In the genomic region with DNA sequence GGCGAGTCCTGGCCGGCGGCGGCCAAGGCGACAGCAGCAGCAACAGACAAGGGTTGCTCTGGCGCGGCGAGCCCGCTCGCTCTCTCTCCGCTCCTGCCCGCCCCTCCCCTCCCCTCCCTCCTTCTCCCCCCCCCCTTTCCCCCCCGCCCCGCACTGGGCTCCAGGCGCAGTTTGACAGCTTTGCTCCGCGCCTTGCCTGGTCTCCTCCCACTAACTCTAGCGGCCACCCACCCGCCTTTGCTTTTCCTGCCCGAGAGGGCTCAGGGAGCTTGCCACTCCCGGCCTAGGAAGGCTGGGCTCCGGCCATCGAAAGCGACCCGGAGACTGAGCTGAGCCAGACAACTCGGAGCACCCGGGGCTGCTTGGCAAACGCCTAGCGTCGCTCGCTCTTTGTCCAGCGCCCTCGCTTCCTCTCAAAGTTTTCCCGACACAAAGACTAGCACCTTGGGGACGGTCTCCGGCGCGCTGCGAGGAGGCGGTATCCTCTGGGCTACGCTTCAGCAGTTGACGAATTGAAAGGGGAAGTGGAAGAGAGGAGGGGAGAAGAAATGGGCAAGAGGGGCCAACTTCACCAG, we compare ENCODE assay signal across 9 mouse cellular contexts. TPM values are rescaled to one million over a fixed set of nuclear protein-coding genes. Genes with fewer than 3 reads are reported as not detected.
DNase-seq lines count a peak whose midpoint lies in the region; ATAC-seq and TF ChIP-seq lines count a peak whose summit lies in the region.
"Had no signal": no experiment of that assay in that cellular context is flagged by ENCODE, and none has a peak within 500 bp of the region (broad histone marks: within the 10 kb centered on the region; RNA-seq: fewer than 3 reads in every experiment).

TSS of gene St8sia2 (minus strand) at position 90 of the 575 bp plus-strand sequence.

- H3K4me3 ChIP-seq in spleen, adult 2 months (ENCODE audit: extremely low read depth, insufficient read depth, insufficient read length), result peak within 1 kb of the TSS; percentile 4; the same call in 1 of the 2 replicates
- peak within 1 kb of the TSS; percentile 82 for H3K4me3 ChIP-seq in embryonic facial prominence, embryonic 14.5 days (ENCODE audit: low read depth, low read length)
- H3K4me3 ChIP-seq in limb, embryonic 13.5 days, result peak within 1 kb of the TSS; percentile 85
- H3K4me3 ChIP-seq in midbrain, embryonic 13.5 days (replicated peaks), result peak within 1 kb of the TSS; percentile 91

- intact Hi-C loops in heart, postnatal 36 days (cut with DNase I), result loop anchor here (10.0 kb wide), 1 partner anchor 359 kb away; no protein-coding TSS in a partner anchor

- no peak for DNase-seq in spleen, adult 2 months (ENCODE audit: low read depth in 1 of 2, low spot score in 2 of 2)
- no peak for DNase-seq in spleen, adult 18-20 months
- peak; percentile 91 for DNase-seq in embryonic facial prominence, embryonic 14.5 days (ENCODE audit: low spot score)
- DNase-seq in heart, postnatal 36 days, result peak; percentile 25 to 48
- DNase-seq in urinary bladder, adult 2 months (ENCODE audit: low spot score), result peak; percentile 32
- no peak for DNase-seq in natural killer cell, adult 2 months (ENCODE audit: low spot score in 2 of 2)

- peaks cover 10% of the 10 kb centered on the region for H3K27me3 ChIP-seq in spleen, adult 2 months (ENCODE audit: control insufficient read depth, insufficient read depth, low read length)
- H3K27me3 ChIP-seq in embryonic facial prominence, embryonic 14.5 days (replicated peaks; ENCODE audit: control insufficient read depth, insufficient read depth, low read length), result no peaks in the 10 kb centered on the region
- H3K27me3 ChIP-seq in limb, embryonic 13.5 days, result peaks cover 11% of the 10 kb centered on the region
- peaks cover 5% of the 10 kb centered on the region; the same call in 1 of the 2 replicates for H3K27me3 ChIP-seq in midbrain, embryonic 13.5 days

- TF ChIP-seq POLR2A in spleen, adult 2 months (IDR thresholded peaks at IDR 0.05; ENCODE audit: low read depth, low read length), result no peak

- peak; percentile 93 for ATAC-seq in embryonic facial prominence, embryonic 14.5 days (ENCODE audit: low read depth)
- ATAC-seq in limb, embryonic 13.5 days (ENCODE audit: low FRiP score, low read depth), result peak; percentile 87
- ATAC-seq in midbrain, embryonic 13.5 days, result peak; percentile 92

- peak within 1 kb of the TSS; percentile 89 for H3K9ac ChIP-seq in embryonic facial prominence, embryonic 14.5 days (ENCODE audit: low read depth, low read length)
- H3K9ac ChIP-seq in limb, embryonic 13.5 days, result peak within 1 kb of the TSS; percentile 84
- peak within 1 kb of the TSS; percentile 99 for H3K9ac ChIP-seq in midbrain, embryonic 13.5 days (replicated peaks)

- H3K4me2 ChIP-seq in embryonic facial prominence, embryonic 14.5 days (ENCODE audit: low read depth, low read length), result peak within 1 kb of the TSS; percentile 92
- peak within 1 kb of the TSS; percentile 86 for H3K4me2 ChIP-seq in limb, embryonic 13.5 days (replicated peaks)
- H3K4me2 ChIP-seq in midbrain, embryonic 13.5 days (replicated peaks), result peak within 1 kb of the TSS; percentile 80

- no peak within 1 kb of the TSS for H3K27ac ChIP-seq in spleen, adult 2 months (ENCODE audit: insufficient read depth, low read length)
- peak within 1 kb of the TSS; percentile 82 for H3K27ac ChIP-seq in embryonic facial prominence, embryonic 14.5 days (replicated peaks; ENCODE audit: low read depth, low read length)
- peak within 1 kb of the TSS; percentile 87 for H3K27ac ChIP-seq in limb, embryonic 13.5 days
- H3K27ac ChIP-seq in midbrain, embryonic 13.5 days, result peak within 1 kb of the TSS; percentile 99

- no peaks in the 10 kb centered on the region for H3K9me3 ChIP-seq in embryonic facial prominence, embryonic 14.5 days (ENCODE audit: control insufficient read depth, low read length)
- no peaks in the 10 kb centered on the region for H3K9me3 ChIP-seq in limb, embryonic 13.5 days
- no peaks in the 10 kb centered on the region for H3K9me3 ChIP-seq in midbrain, embryonic 13.5 days

- WGBS in spleen, adult 2 months, result 1% methylated on average over 25 of the region's 42 CpGs
- WGBS in embryonic facial prominence, embryonic 14.5 days, result 1% methylated on average over 25 of the region's 42 CpGs
- 0% methylated on average over 28 of the region's 42 CpGs for WGBS in limb, embryonic 13.5 days
- under 1% methylated on average over 40 of the region's 42 CpGs for WGBS in midbrain, embryonic 13.5 days

- TF ChIP-seq CTCF in spleen, adult 2 months (IDR thresholded peaks at IDR 0.05; ENCODE audit: extremely low read depth, insufficient read depth, insufficient read length, insufficient replicate concordance), result no peak

- no peaks in the 10 kb centered on the region for H3K36me3 ChIP-seq in spleen, adult 2 months (ENCODE audit: control insufficient read depth, insufficient read depth, low read length)
- no peaks in the 10 kb centered on the region for H3K36me3 ChIP-seq in embryonic facial prominence, embryonic 14.5 days (ENCODE audit: control insufficient read depth, insufficient read depth, low read length)
- H3K36me3 ChIP-seq in limb, embryonic 13.5 days, result no peaks in the 10 kb centered on the region
- no peaks in the 10 kb centered on the region for H3K36me3 ChIP-seq in midbrain, embryonic 13.5 days

- H3K4me1 ChIP-seq in spleen, adult 2 months (ENCODE audit: control insufficient read depth, insufficient read depth, insufficient read length), result peaks cover 3% of the 10 kb centered on the region; the same call in 1 of the 2 replicates
- peaks cover 3% of the 10 kb centered on the region; the same call in 1 of the 2 replicates for H3K4me1 ChIP-seq in embryonic facial prominence, embryonic 14.5 days (ENCODE audit: control insufficient read depth, insufficient read depth, low read length)
- H3K4me1 ChIP-seq in limb, embryonic 13.5 days, result peaks cover 22% of the 10 kb centered on the region
- H3K4me1 ChIP-seq in midbrain, embryonic 13.5 days (replicated peaks), result peaks cover 41% of the 10 kb centered on the region

RNA-seq across cellular contexts. Expression of gene St8sia2, which starts in this region (rescaled TPM):
- polyA plus RNA-seq in spleen, adult 2 months (2012; rRNA removed), result 0.12 and 0.32 TPM in 2 replicates
- polyA plus RNA-seq in embryonic facial prominence, embryonic 14.5 days (2014; fragmentation: Nextera tagmentation; extraction: Ambion mirVana), result 17.7 and 20.1 TPM in 2 replicates
- under 1 TPM; 0.19 TPM for total RNA-seq in heart, postnatal 36 days (2021)
- 18.6 and 20.1 TPM in 2 replicates for polyA plus RNA-seq in limb, embryonic 13.5 days (2015; fragmentation: Nextera tagmentation; extraction: Ambion mirVana)
- polyA plus RNA-seq in midbrain, embryonic 13.5 days (2015; fragmentation: Nextera tagmentation; extraction: Ambion mirVana), result 81.0 and 85.6 TPM in 2 replicates
- polyA plus RNA-seq in urinary bladder, adult 2 months (2012; rRNA removed), result 0.59 TPM in 2 replicates
- total RNA-seq: neutrophil, adult 5-6 weeks had no signal

Comparison
In these comparisons a context has a peak if more than half of its experiments do, and no peak if none do; other contexts are left out.
1. RNA of gene St8sia2 (polyA plus RNA-seq): 81.0 to 85.6 TPM in midbrain, embryonic 13.5 days, 18.6 to 20.1 TPM in limb, embryonic 13.5 days and 17.7 to 20.1 TPM in embryonic facial prominence, embryonic 14.5 days; 0.59 TPM in urinary bladder, adult 2 months and 0.12 to 0.32 TPM in spleen, adult 2 months; every median in the first group is over 10 times any median in the second.
2. Peak in DNase-seq in heart, postnatal 36 days; RNA of the gene not detected or under 1 TPM.
3. Peak in DNase-seq in urinary bladder, adult 2 months; RNA of the gene not detected or under 1 TPM.
4. H3K4me3 ChIP-seq: peak in every context shown above with its lines; median percentile 91 in midbrain, embryonic 13.5 days; 85 in limb, embryonic 13.5 days; 82 in embryonic facial prominence, embryonic 14.5 days; 4 in spleen, adult 2 months.
5. Peak in every context shown above with its lines, with median percentiles within 50 percentile points of each other: ATAC-seq, H3K4me2 ChIP-seq and H3K9ac ChIP-seq.